Mouse (Mus musculus): ENCODE measurements around the gene Bmpr1b. TPM values are rescaled to one million over a fixed set of nuclear protein-coding genes. Genes with fewer than 3 reads are reported as not detected.

The Bmpr1b gene
- polyA plus RNA-seq, 1 experiment from 2014 or later: 12.3 TPM

DNA sequence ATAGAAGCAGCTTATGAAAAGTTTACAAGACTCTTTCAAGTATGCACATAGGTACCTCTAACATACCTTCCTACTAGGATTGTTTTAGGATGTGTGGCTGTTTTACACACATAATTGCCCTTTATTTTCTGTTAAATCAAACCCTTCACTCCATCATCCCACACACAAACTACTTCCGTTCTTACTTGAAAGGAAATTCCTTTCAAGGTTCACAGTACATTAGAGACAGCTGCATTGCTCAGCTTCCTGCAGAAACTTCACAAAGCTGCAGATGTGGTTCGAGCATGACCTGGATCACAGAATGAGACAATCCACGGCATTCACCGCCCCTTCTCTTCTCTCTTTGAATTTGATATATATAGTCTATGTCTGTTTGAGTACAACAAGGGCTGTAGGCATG, 248.1 kb downstream of the Bmpr1b start:
- WGBS: 20% methylated on average over 4 of the region's 4 CpGs
- no peaks in the 10 kb centered on the region for H3K36me3 ChIP-seq (ENCODE audit: control insufficient read depth, insufficient read depth, low read length)
- ATAC-seq (ENCODE audit: low FRiP score, low TSS enrichment): no peak
- no peaks in the 10 kb centered on the region for H3K27me3 ChIP-seq (ENCODE audit: control insufficient read depth, insufficient read depth, low read length)
- no peak overlapping the region for H3K27ac ChIP-seq (ENCODE audit: low read depth, low read length)
- H3K9ac ChIP-seq (ENCODE audit: low read depth, low read length): no peak overlapping the region
- H3K4me1 ChIP-seq (ENCODE audit: control insufficient read depth, insufficient read depth, low read length): peaks cover 7% of the 10 kb centered on the region; the same call in 1 of the 2 replicates
- H3K4me3 ChIP-seq (ENCODE audit: low read length): no peak overlapping the region
- H3K9me3 ChIP-seq (ENCODE audit: control insufficient read depth, low read length): no peaks in the 10 kb centered on the region
- H3K4me2 ChIP-seq (replicated peaks; ENCODE audit: low read depth, low read length): no peak overlapping the region

DNA sequence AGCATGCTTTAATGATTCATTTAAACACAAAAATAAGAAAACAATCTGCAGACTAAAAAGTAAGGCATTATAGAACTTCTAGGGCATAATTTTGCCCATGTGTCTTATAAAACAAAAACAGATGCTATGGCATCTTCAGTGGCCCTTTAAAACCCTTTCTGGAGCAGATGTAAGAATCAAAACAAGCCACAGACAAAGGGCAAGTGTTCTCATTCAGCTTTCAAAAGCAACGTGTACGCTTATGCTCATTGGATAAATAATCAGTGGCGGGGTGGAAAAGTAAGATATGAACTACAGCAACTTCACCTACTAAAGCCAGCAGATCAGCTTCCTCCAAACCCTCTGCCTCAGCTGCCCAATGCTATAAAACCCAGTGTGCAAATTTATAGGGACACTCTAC, 249.6 kb downstream of the Bmpr1b start:
- Histone ChIP-seq H3K27ac (ENCODE audit: low read depth, low read length) (no peak overlapping the region), H3K4me2 (replicated peaks; ENCODE audit: low read depth, low read length) (no peak overlapping the region), H3K9me3 (ENCODE audit: control insufficient read depth, low read length) (no peaks in the 10 kb centered on the region), H3K4me3 (ENCODE audit: low read length) (no peak overlapping the region), H3K36me3 (ENCODE audit: control insufficient read depth, insufficient read depth, low read length) (no peaks in the 10 kb centered on the region), H3K4me1 (ENCODE audit: control insufficient read depth, insufficient read depth, low read length) (peaks cover 7% of the 10 kb centered on the region; the same call in 1 of the 2 replicates), H3K27me3 (ENCODE audit: control insufficient read depth, insufficient read depth, low read length) (no peaks in the 10 kb centered on the region), H3K9ac (ENCODE audit: low read depth, low read length) (no peak overlapping the region)
- ATAC-seq (ENCODE audit: low FRiP score, low TSS enrichment): no peak
- WGBS: 62% methylated on average over 3 of the region's 3 CpGs

DNA sequence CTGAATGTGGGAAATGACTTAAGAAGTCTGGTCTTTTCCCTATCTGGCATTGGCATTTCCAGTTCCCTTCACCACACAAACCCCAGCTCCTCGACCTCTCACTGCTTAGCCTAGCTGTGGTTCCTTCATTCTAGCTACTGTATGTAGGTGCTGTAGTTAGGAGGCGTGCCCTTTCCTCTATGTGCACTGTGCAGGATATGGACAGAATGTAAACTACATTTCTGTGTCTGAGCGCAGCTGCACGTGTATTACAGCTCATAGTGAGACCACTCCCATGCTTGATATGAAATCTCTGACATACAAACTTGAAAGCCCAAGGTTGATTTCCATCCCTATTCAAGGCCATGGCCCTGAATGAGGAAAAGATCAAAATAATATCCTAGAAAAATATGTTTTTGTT, 252.1 kb downstream of the Bmpr1b start:
- Histone ChIP-seq H3K27ac (ENCODE audit: low read depth, low read length) (no peak overlapping the region), H3K9me3 (ENCODE audit: control insufficient read depth, low read length) (no peaks in the 10 kb centered on the region), H3K27me3 (ENCODE audit: control insufficient read depth, insufficient read depth, low read length) (no peaks in the 10 kb centered on the region), H3K4me3 (ENCODE audit: low read length) (no peak overlapping the region), H3K4me1 (ENCODE audit: control insufficient read depth, insufficient read depth, low read length) (peaks cover 10% of the 10 kb centered on the region; the same call in 1 of the 2 replicates), H3K9ac (ENCODE audit: low read depth, low read length) (no peak overlapping the region), H3K4me2 (replicated peaks; ENCODE audit: low read depth, low read length) (no peak overlapping the region), H3K36me3 (ENCODE audit: control insufficient read depth, insufficient read depth, low read length) (no peaks in the 10 kb centered on the region)
- no peak for ATAC-seq (ENCODE audit: low FRiP score, low TSS enrichment)
- WGBS: 77% methylated on average over 4 of the region's 4 CpGs

DNA sequence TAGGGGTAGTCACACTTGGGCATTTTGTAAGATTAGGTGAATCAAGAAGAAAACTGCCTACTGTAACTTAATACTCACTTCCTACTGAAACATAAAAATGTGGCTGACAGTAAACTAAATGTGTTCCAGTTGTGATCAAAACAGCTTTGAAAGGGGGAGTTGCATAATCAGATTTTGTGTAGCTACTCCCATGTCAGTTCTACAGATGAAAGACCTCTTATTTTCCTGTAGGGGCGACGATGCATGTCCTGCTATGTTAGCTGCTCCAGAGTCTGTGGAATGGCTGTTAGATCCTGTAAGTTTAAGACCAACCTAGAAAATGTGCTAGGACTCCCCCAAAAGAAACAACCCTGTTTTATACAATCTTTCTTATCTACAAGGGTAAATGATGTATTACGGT, 253.2 kb downstream of the Bmpr1b start:
- H3K9me3 ChIP-seq (ENCODE audit: control insufficient read depth, low read length): no peaks in the 10 kb centered on the region
- peaks cover 10% of the 10 kb centered on the region; the same call in 1 of the 2 replicates for H3K4me1 ChIP-seq (ENCODE audit: control insufficient read depth, insufficient read depth, low read length)
- 45% methylated on average over 3 of the region's 3 CpGs for WGBS
- H3K4me3 ChIP-seq (ENCODE audit: low read length): no peak overlapping the region
- H3K4me2 ChIP-seq (replicated peaks; ENCODE audit: low read depth, low read length): no peak overlapping the region
- no peak overlapping the region for H3K27ac ChIP-seq (ENCODE audit: low read depth, low read length)
- no peak overlapping the region for H3K9ac ChIP-seq (ENCODE audit: low read depth, low read length)
- no peaks in the 10 kb centered on the region for H3K27me3 ChIP-seq (ENCODE audit: control insufficient read depth, insufficient read depth, low read length)
- H3K36me3 ChIP-seq (ENCODE audit: control insufficient read depth, insufficient read depth, low read length): no peaks in the 10 kb centered on the region
- peak; percentile 81; the same call in 1 of the 2 replicates for ATAC-seq (ENCODE audit: low FRiP score, low TSS enrichment)

DNA sequence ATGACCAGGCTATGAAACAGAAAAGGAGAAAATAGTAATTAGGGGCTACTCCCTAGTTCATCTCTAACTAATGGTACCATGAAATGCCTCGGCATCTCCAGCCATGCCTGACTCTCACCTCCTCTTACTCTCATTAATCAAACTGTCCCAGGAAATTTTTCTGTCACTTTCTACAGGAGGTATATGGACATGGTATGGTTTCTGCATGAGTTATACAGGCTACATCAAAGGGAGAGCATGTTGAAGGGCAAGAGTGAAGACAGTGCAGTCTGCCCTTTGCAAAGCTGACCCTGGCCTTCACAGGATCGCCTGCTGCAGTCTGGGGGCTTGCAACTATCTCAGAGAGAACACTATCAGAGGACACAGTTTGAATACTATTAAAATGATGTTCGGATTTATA, 254.6 kb downstream of the Bmpr1b start:
- ATAC-seq (ENCODE audit: low FRiP score, low TSS enrichment): 0 out of 2 replicates have a peak, but pooled peaks have one; percentile 62

DNA sequence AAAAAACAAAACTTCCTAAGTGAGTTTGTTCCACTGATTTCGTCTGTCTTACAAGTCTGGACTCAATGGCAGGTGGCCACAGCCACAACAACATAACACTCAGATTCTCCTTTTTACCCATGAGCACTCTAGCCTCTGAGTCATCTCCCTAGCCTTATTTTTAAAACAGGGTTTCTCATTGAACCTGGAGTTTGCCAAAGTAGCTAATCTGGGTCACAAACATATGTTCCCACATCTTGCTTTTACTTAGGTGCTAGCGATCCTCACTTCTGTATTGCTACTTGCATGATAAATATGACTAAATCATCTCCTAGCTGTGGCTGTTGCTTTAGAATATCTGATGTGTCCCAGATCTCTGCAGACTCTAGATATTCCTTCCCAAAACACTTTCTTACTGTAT, 260.1 kb downstream of the Bmpr1b start:
- Histone ChIP-seq H3K36me3 (ENCODE audit: control insufficient read depth, insufficient read depth, low read length) (no peaks in the 10 kb centered on the region), H3K4me2 (replicated peaks; ENCODE audit: low read depth, low read length) (no peak overlapping the region), H3K4me1 (ENCODE audit: control insufficient read depth, insufficient read depth, low read length) (peaks cover under 1% of the 10 kb centered on the region; the same call in 1 of the 2 replicates), H3K9me3 (ENCODE audit: control insufficient read depth, low read length) (no peaks in the 10 kb centered on the region), H3K9ac (ENCODE audit: low read depth, low read length) (no peak overlapping the region), H3K4me3 (ENCODE audit: low read length) (no peak overlapping the region), H3K27me3 (ENCODE audit: control insufficient read depth, insufficient read depth, low read length) (no peaks in the 10 kb centered on the region), H3K27ac (ENCODE audit: low read depth, low read length) (no peak overlapping the region)
- ATAC-seq (ENCODE audit: low FRiP score, low TSS enrichment): no peak
- 96% methylated on average over 2 of the region's 2 CpGs for WGBS

More for the DNA sequence above, 254.6 kb downstream of the Bmpr1b start:
- Histone ChIP-seq H3K4me3 (ENCODE audit: low read length) (no peak overlapping the region), H3K4me2 (replicated peaks; ENCODE audit: low read depth, low read length) (no peak overlapping the region), H3K4me1 (ENCODE audit: control insufficient read depth, insufficient read depth, low read length) (peaks cover 10% of the 10 kb centered on the region; the same call in 1 of the 2 replicates), H3K9me3 (ENCODE audit: control insufficient read depth, low read length) (no peaks in the 10 kb centered on the region), H3K9ac (ENCODE audit: low read depth, low read length) (no peak overlapping the region), H3K36me3 (ENCODE audit: control insufficient read depth, insufficient read depth, low read length) (no peaks in the 10 kb centered on the region), H3K27ac (ENCODE audit: low read depth, low read length) (no peak overlapping the region), H3K27me3 (ENCODE audit: control insufficient read depth, insufficient read depth, low read length) (no peaks in the 10 kb centered on the region)
- 50% methylated on average over 3 of the region's 3 CpGs for WGBS

DNA sequence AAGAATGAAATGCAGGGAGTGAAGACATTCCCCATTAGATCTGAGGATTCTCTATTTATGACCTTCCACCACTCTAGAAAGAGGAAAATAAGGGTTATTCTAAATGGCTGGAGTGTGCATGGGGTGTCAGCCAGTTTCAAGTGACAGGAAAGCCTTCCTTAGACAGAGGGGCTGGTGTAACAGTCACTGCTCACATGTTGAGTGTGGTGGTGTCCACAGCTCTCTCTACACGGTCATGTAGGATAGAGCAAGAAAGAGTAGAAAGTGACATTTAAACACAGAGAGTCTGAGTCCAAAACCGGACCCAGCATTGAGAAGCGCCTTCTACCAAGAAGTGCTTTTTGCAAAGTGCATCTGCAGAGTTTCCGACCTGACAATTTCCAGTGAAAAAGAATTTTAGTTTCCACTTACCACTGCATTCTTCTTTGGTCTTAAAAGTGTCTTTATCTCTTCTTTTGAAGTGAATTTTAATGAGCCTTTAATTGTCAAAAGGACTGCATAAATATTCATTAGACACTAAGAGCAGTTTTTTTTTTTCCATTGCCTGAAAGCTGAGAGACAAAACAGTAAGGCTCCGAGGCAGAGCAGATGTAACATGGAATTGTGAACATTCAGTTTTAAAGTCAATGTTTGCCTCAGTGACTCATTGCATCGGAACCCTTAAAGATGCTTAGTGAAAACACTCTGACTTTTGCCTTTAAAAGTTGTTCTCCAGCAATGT, 263.2 kb downstream of the Bmpr1b start:
- Histone ChIP-seq H3K27ac (ENCODE audit: low read depth, low read length) (no peak overlapping the region), H3K36me3 (ENCODE audit: control insufficient read depth, insufficient read depth, low read length) (no peaks in the 10 kb centered on the region), H3K9me3 (ENCODE audit: control insufficient read depth, low read length) (no peaks in the 10 kb centered on the region), H3K4me2 (replicated peaks; ENCODE audit: low read depth, low read length) (no peak overlapping the region), H3K27me3 (ENCODE audit: control insufficient read depth, insufficient read depth, low read length) (no peaks in the 10 kb centered on the region), H3K9ac (ENCODE audit: low read depth, low read length) (no peak overlapping the region), H3K4me1 (ENCODE audit: control insufficient read depth, insufficient read depth, low read length) (no peaks in the 10 kb centered on the region), H3K4me3 (ENCODE audit: low read length) (no peak overlapping the region)
- WGBS: 75% methylated on average over 6 of the region's 6 CpGs
- ATAC-seq (ENCODE audit: low FRiP score, low TSS enrichment): no peak

DNA sequence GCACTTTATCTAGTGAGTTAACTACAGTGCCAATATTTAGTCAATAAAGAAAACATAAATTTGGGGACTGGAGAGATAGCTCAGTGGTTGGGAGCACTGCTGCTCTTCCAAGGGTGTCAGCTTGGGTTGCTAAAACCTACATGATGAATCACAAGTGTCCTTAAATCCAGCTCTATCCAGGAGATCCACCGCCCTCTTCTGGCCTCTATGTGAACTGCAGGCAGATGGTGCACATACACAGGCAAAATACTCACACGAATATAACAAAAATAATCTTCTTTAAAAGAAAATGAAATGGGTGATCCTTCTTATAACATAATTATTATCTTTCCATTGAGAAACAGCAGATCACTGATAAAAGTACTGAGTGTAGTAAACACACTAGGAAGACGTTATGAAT, 268.9 kb downstream of the Bmpr1b start:
- no peak overlapping the region for H3K9ac ChIP-seq (ENCODE audit: low read depth, low read length)
- H3K4me2 ChIP-seq (replicated peaks; ENCODE audit: low read depth, low read length): no peak overlapping the region
- H3K9me3 ChIP-seq (ENCODE audit: control insufficient read depth, low read length): no peaks in the 10 kb centered on the region
- H3K27ac ChIP-seq (ENCODE audit: low read depth, low read length): no peak overlapping the region
- H3K4me3 ChIP-seq (ENCODE audit: low read length): no peak overlapping the region
- no peaks in the 10 kb centered on the region for H3K36me3 ChIP-seq (ENCODE audit: control insufficient read depth, insufficient read depth, low read length)
- WGBS: 91% methylated on average over 3 of the region's 3 CpGs
- no peaks in the 10 kb centered on the region for H3K27me3 ChIP-seq (ENCODE audit: control insufficient read depth, insufficient read depth, low read length)
- no peaks in the 10 kb centered on the region for H3K4me1 ChIP-seq (ENCODE audit: control insufficient read depth, insufficient read depth, low read length)
- no peak for ATAC-seq (ENCODE audit: low FRiP score, low TSS enrichment)

DNA sequence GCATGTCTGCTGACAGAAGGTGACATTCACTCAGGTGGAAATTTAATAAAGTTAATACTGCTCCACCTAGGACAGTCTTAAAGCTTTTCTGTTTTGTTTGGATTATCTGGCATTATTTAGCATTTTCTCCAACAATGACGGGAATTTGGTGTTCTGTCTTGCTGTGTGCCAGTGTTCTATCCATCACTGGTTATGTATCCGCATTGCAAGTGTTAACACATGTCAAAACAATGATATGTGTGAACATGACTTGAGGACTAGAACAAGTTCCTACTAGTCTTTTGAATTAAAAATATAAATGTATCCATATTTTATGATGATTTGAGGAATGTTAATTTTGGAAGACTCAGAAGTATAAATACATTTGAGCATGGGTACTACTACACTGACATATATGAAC, 269.7 kb downstream of the Bmpr1b start:
- H3K9ac ChIP-seq (ENCODE audit: low read depth, low read length): no peak overlapping the region
- H3K27ac ChIP-seq (ENCODE audit: low read depth, low read length): no peak overlapping the region
- no peaks in the 10 kb centered on the region for H3K36me3 ChIP-seq (ENCODE audit: control insufficient read depth, insufficient read depth, low read length)
- no peak for ATAC-seq (ENCODE audit: low FRiP score, low TSS enrichment)
- no peak overlapping the region for H3K4me2 ChIP-seq (replicated peaks; ENCODE audit: low read depth, low read length)
- no peaks in the 10 kb centered on the region; the same call in 1 of the 2 replicates for H3K4me1 ChIP-seq (ENCODE audit: control insufficient read depth, insufficient read depth, low read length)
- 88% methylated on average over 2 of the region's 2 CpGs for WGBS
- no peaks in the 10 kb centered on the region for H3K9me3 ChIP-seq (ENCODE audit: control insufficient read depth, low read length)
- no peaks in the 10 kb centered on the region for H3K27me3 ChIP-seq (ENCODE audit: control insufficient read depth, insufficient read depth, low read length)
- no peak overlapping the region for H3K4me3 ChIP-seq (ENCODE audit: low read length)

Measured in kidney, embryonic 14.5 days (tissue).